Mouse (Mus musculus) liver, postnatal 0 days (tissue): Measurements from ENCODE around the gene 4930512M02Rik.

Experiments used
- CTCF ChIP-seq: sonication (generic); IDR thresholded peaks from 2 replicates; pipeline ENCODE4 v1.5.1; 2016; ENCODE audit warnings: antibody characterized with exemption, low read depth
- EP300 ChIP-seq: IDR thresholded peaks from 2 replicates; pipeline ENCODE4 v1.6.1; 2016; ENCODE audit warnings: antibody characterized with exemption, low read depth, mild to moderate bottlenecking

GRCm38 (mm10) chr11:11559099-11559686 is 68.4 kb downstream of the 4930512M02Rik start:
- no peak for TF ChIP-seq EP300
- no peak for TF ChIP-seq CTCF
